Comparison of ENCODE assay signal across 10 mouse cellular contexts in the genomic region with DNA sequence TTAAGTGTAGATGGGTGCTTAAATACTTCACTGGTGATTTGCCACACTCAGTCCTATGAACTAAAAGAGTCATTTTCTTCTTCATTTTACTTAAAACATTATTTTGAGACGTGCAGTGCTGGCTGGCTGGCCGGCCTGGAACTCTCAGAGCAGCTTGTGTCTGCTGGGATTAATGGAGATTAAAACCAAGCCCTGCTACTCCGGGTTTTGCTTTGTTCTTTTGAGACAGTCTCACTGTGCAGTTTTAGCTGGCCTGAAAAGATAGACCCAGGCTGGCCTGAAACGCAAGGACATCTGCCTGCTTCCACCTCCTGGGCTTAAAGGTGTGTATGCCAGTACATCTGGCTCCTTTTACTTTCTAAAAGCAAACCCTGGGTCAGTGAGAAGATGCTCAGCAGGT. TPM values are rescaled to one million over a fixed set of nuclear protein-coding genes. Genes with fewer than 3 reads are reported as not detected.
DNase-seq lines count a peak whose midpoint lies in the region; ATAC-seq and TF ChIP-seq lines count a peak whose summit lies in the region.
"Had no signal": no experiment of that assay in that cellular context is flagged by ENCODE, and none has a peak within 500 bp of the region (broad histone marks: within the 10 kb centered on the region; RNA-seq: fewer than 3 reads in every experiment).

No protein-coding gene starts in this region.

- TF ChIP-seq RAD21 in MEL (IDR thresholded peaks at IDR 0.05; ENCODE audit: low read depth, low read length) = no peak

- WGBS in hindbrain, embryonic 11.5 days = 41% methylated on average over 4 of the region's 4 CpGs
- WGBS in midbrain, embryonic 13.5 days = 7% methylated on average over 4 of the region's 4 CpGs

- peaks cover 9 to 23% of the 10 kb centered on the region in 2 experiments for H3K4me1 ChIP-seq in MEL (ENCODE audit: control insufficient read depth in 1 of 2, insufficient read depth in 2 of 2, low read length in 2 of 2)
- H3K4me1 ChIP-seq in hindbrain, embryonic 11.5 days (replicated peaks; ENCODE audit: control insufficient read depth, insufficient read depth, low read length) = peaks cover 2% of the 10 kb centered on the region; the same call in 1 of the 2 replicates
- peaks cover 32% of the 10 kb centered on the region for H3K4me1 ChIP-seq in midbrain, embryonic 13.5 days (replicated peaks)

- ATAC-seq in hindbrain, embryonic 11.5 days (ENCODE audit: low FRiP score) = no peak
- no peak for ATAC-seq in midbrain, embryonic 13.5 days
- ATAC-seq: activated CD4-positive, CD25-positive, alpha-beta regulatory T cell, adult 4 months had no signal

- peak in 1 of 2 experiments; percentile 20; a peak in 1 of 4 replicates for TF ChIP-seq POLR2A in MEL (IDR thresholded peaks at IDR 0.05; ENCODE audit: control insufficient read depth in 1 of 2, insufficient read depth in 1 of 2, low read depth in 1 of 2, low read length in 2 of 2, poor library complexity in 1 of 2)

- H3K9ac ChIP-seq in MEL (ENCODE audit: control insufficient read depth, low read depth, low read length, poor library complexity, severe bottlenecking) = no peak overlapping the region; the same call in 1 of the 2 replicates
- H3K9ac ChIP-seq in hindbrain, embryonic 11.5 days (ENCODE audit: low read depth, low read length) = peak overlapping the region; percentile 28; the same call in 1 of the 2 replicates
- peak overlapping the region; percentile 56 for H3K9ac ChIP-seq in midbrain, embryonic 13.5 days (replicated peaks)

- no peak overlapping the region for H3K27ac ChIP-seq in MEL (ENCODE audit: control insufficient read depth, low read depth, low read length)
- 0 out of 2 replicates have a peak overlapping the region, but pooled peaks have one; percentile 6 for H3K27ac ChIP-seq in hindbrain, embryonic 11.5 days (ENCODE audit: low read depth, low read length)
- peak overlapping the region; percentile 100 for H3K27ac ChIP-seq in midbrain, embryonic 13.5 days

- H3K4me2 ChIP-seq in hindbrain, embryonic 11.5 days (replicated peaks; ENCODE audit: low read depth, low read length) = peak overlapping the region; percentile 63; the same call in 1 of the 2 replicates
- H3K4me2 ChIP-seq in midbrain, embryonic 13.5 days (replicated peaks) = peak overlapping the region; percentile 71

- H3K36me3 ChIP-seq in MEL (ENCODE audit: control insufficient read depth in 1 of 2, insufficient read depth in 2 of 2, low read length in 2 of 2) = peaks cover 0 to 23% of the 10 kb centered on the region in 2 experiments; a peak in 2 of 4 replicates
- no peaks in the 10 kb centered on the region for H3K36me3 ChIP-seq in hindbrain, embryonic 11.5 days (ENCODE audit: control insufficient read depth, insufficient read depth, low read length)
- H3K36me3 ChIP-seq in midbrain, embryonic 13.5 days = 0 out of 2 replicates have a peak, but pooled peaks cover 4% of the 10 kb centered on the region

- H3K9me3 ChIP-seq in MEL (replicated peaks; ENCODE audit: insufficient read depth, low read length) = no peaks in the 10 kb centered on the region
- no peaks in the 10 kb centered on the region for H3K9me3 ChIP-seq in hindbrain, embryonic 11.5 days (ENCODE audit: control insufficient read depth, low read length)
- H3K9me3 ChIP-seq in midbrain, embryonic 13.5 days = no peaks in the 10 kb centered on the region

- TF ChIP-seq EP300 in MEL (IDR thresholded peaks at IDR 0.05; ENCODE audit: low read depth in 1 of 2, low read length in 2 of 2) = no peak

- DNase-seq in cerebellum, adult 9-10 months = peak; percentile 59
- DNase-seq in cerebellum, adult 11 months = no peak
- peak; percentile 25 for DNase-seq in MEL (ENCODE audit: low read depth, low spot score)
- DNase-seq in hindbrain, embryonic 11.5 days (ENCODE audit: low spot score) = no peak
- DNase-seq in ovary, postnatal 36 days (ENCODE audit: low spot score) = no peak
- DNase-seq in T-cell, adult 2 months (ENCODE audit: low spot score) = no peak
- no peak for DNase-seq in lung, postnatal 25 days (ENCODE audit: low spot score)
- DNase-seq: kidney, adult 2 months had no signal

- no peaks in the 10 kb centered on the region for H3K27me3 ChIP-seq in MEL (ENCODE audit: control insufficient read depth in 1 of 2, insufficient read depth in 2 of 2, low read length in 2 of 2)
- no peaks in the 10 kb centered on the region for H3K27me3 ChIP-seq in hindbrain, embryonic 11.5 days (ENCODE audit: control insufficient read depth, insufficient read depth, low read length)
- no peaks in the 10 kb centered on the region for H3K27me3 ChIP-seq in midbrain, embryonic 13.5 days

- no peak overlapping the region for H3K4me3 ChIP-seq in MEL (ENCODE audit: control insufficient read depth in 1 of 2, insufficient read depth in 1 of 2, low read depth in 2 of 2, low read length in 2 of 2)
- H3K4me3 ChIP-seq in hindbrain, embryonic 11.5 days (ENCODE audit: low read depth, low read length) = no peak overlapping the region
- H3K4me3 ChIP-seq in midbrain, embryonic 13.5 days (replicated peaks) = peak overlapping the region; percentile 84

- no peak for TF ChIP-seq CTCF in MEL (IDR thresholded peaks at IDR 0.05 in 2 of 3, conservative IDR thresholded peaks at IDR 0.05 in 1 of 3; ENCODE audit: control insufficient read depth in 1 of 3, insufficient read depth in 1 of 3, low read depth in 2 of 3, low read length in 3 of 3, poor library complexity in 1 of 3, severe bottlenecking in 1 of 3)

- peaks cover 14% of the 10 kb centered on the region for H3K79me2 ChIP-seq in MEL (ENCODE audit: control insufficient read depth, insufficient read depth, low read length, poor library complexity)

TF ChIP-seq in MEL, 35 proteins besides CTCF, POLR2A, EP300 and RAD21:
- TF ChIP-seq UBTF (IDR thresholded peaks at IDR 0.05; ENCODE audit: borderline replicate concordance, insufficient read depth, low read depth, low read length) (no peak), ETS1 (IDR thresholded peaks at IDR 0.05; ENCODE audit: low read depth, low read length) (no peak), RCOR1 (IDR thresholded peaks at IDR 0.05; ENCODE audit: low read depth, low read length) (no peak), ELF1 (IDR thresholded peaks at IDR 0.05; ENCODE audit: low read depth, low read length) (no peak), ZMIZ1 (IDR thresholded peaks at IDR 0.05; ENCODE audit: low read depth, low read length) (no peak), GABPA (IDR thresholded peaks at IDR 0.05; ENCODE audit: low read depth, low read length) (no peak), MEF2A (IDR thresholded peaks at IDR 0.05; ENCODE audit: extremely low read depth, insufficient replicate concordance, low read depth, low read length, poor library complexity, severe bottlenecking) (no peak), JUND (IDR thresholded peaks at IDR 0.05; ENCODE audit: low read depth, low read length) (no peak), ZKSCAN1 (IDR thresholded peaks at IDR 0.05; ENCODE audit: low read depth, low read length) (no peak), E2F4 (IDR thresholded peaks at IDR 0.05; ENCODE audit: borderline replicate concordance, low read depth, low read length) (no peak), MYB (IDR thresholded peaks at IDR 0.05; ENCODE audit: low read depth, low read length) (no peak), USF2 (IDR thresholded peaks at IDR 0.05; ENCODE audit: borderline replicate concordance in 1 of 2, insufficient read depth in 1 of 2, low read depth in 1 of 2, low read length in 2 of 2) (no peak), SMC3 (IDR thresholded peaks at IDR 0.05; ENCODE audit: low read depth, low read length) (no peak)

RNA-seq across cellular contexts. Expression of a gene that starts 2.2 kb away (rescaled TPM):
- total RNA-seq in MEL (2012; rRNA removed) = 3.4 and 4.9 TPM in 2 replicates
- polyA plus RNA-seq in MEL (2012; ENCODE audit: insufficient read depth in 1 of 2, insufficient read length in 2 of 2, low read depth in 1 of 2, low replicate concordance in 2 of 2, missing spikeins in 1 of 2) = 1 to 10 TPM in 1 of 2 experiments, not detected in 1; 8.7 TPM
- 6.9 and 7.5 TPM in 2 replicates for polyA plus RNA-seq in hindbrain, embryonic 11.5 days (2014; fragmentation: Nextera tagmentation; extraction: Ambion mirVana)
- 9.1 and 9.5 TPM in 2 replicates for polyA plus RNA-seq in midbrain, embryonic 13.5 days (2015; fragmentation: Nextera tagmentation; extraction: Ambion mirVana)

Comparison
In these comparisons a context has a peak if more than half of its experiments do, and no peak if none do; other contexts are left out.
1. DNase-seq: peak in cerebellum, adult 9-10 months (single experiment) and MEL (single experiment); none in cerebellum, adult 11 months (single experiment), hindbrain, embryonic 11.5 days (single experiment), ovary, postnatal 36 days (single experiment), T-cell, adult 2 months (single experiment) and lung, postnatal 25 days (single experiment).